Mouse (Mus musculus): ENCODE results near the gene Optn. TPM values are rescaled to one million over a fixed set of nuclear protein-coding genes. Genes with fewer than 3 reads are reported as not detected.

The Optn gene
- polyA plus RNA-seq, 1 experiment: 7.5 TPM

GRCm38 (mm10) chr2:5035241-5035640 is 28.6 kb downstream of the Optn start:
- TF ChIP-seq CTCF (IDR thresholded peaks at IDR 0.05; ENCODE audit: extremely low read depth, insufficient read depth, low read length): no peak
- TF ChIP-seq POLR2A (IDR thresholded peaks at IDR 0.05; ENCODE audit: extremely low read depth, insufficient read depth, low read length): no peak
- H3K4me3 ChIP-seq (ENCODE audit: insufficient read depth, low read length): no peak overlapping the region
- H3K27ac ChIP-seq (ENCODE audit: insufficient read depth, low read length): no peak overlapping the region
- H3K4me1 ChIP-seq (ENCODE audit: control insufficient read depth, insufficient read depth, low read length): peaks cover 3% of the 10 kb centered on the region

GRCm38 (mm10) chr2:5034801-5035200 is 29.1 kb downstream of the Optn start:
- no peak overlapping the region for H3K4me3 ChIP-seq (ENCODE audit: insufficient read depth, low read length)
- H3K4me1 ChIP-seq (ENCODE audit: control insufficient read depth, insufficient read depth, low read length): peaks cover 3% of the 10 kb centered on the region
- H3K27ac ChIP-seq (ENCODE audit: insufficient read depth, low read length): no peak overlapping the region
- TF ChIP-seq CTCF (IDR thresholded peaks at IDR 0.05; ENCODE audit: extremely low read depth, insufficient read depth, low read length) (no peak), POLR2A (IDR thresholded peaks at IDR 0.05; ENCODE audit: extremely low read depth, insufficient read depth, low read length) (no peak)

- Histone ChIP-seq H3K27ac (ENCODE audit: insufficient read depth, low read length) (no peak overlapping the region), H3K4me3 (ENCODE audit: insufficient read depth, low read length) (no peak overlapping the region), H3K4me1 (ENCODE audit: control insufficient read depth, insufficient read depth, low read length) (peaks cover 3% of the 10 kb centered on the region)
- TF ChIP-seq CTCF (IDR thresholded peaks at IDR 0.05; ENCODE audit: extremely low read depth, insufficient read depth, low read length) (no peak), POLR2A (IDR thresholded peaks at IDR 0.05; ENCODE audit: extremely low read depth, insufficient read depth, low read length) (no peak)
Observed at GRCm38 (mm10) chr2:5033546-5034420, 30.1 kb downstream of the Optn start.

GRCm38 (mm10) chr2:5032665-5033064 is 31.2 kb downstream of the Optn start:
- Histone ChIP-seq H3K4me3 (ENCODE audit: insufficient read depth, low read length) (no peak overlapping the region), H3K27ac (ENCODE audit: insufficient read depth, low read length) (no peak overlapping the region), H3K4me1 (ENCODE audit: control insufficient read depth, insufficient read depth, low read length) (peaks cover 3% of the 10 kb centered on the region; the same call in 1 of the 2 replicates)
- TF ChIP-seq POLR2A (IDR thresholded peaks at IDR 0.05; ENCODE audit: extremely low read depth, insufficient read depth, low read length) (no peak), CTCF (IDR thresholded peaks at IDR 0.05; ENCODE audit: extremely low read depth, insufficient read depth, low read length) (no peak)

GRCm38 (mm10) chr2:5031215-5031614 is 32.6 kb downstream of the Optn start:
- TF ChIP-seq CTCF (IDR thresholded peaks at IDR 0.05; ENCODE audit: extremely low read depth, insufficient read depth, low read length) (no peak), POLR2A (IDR thresholded peaks at IDR 0.05; ENCODE audit: extremely low read depth, insufficient read depth, low read length) (no peak)

GRCm38 (mm10) chr2:5029808-5030207 is 34.0 kb downstream of the Optn start:
- Histone ChIP-seq H3K4me3 (ENCODE audit: insufficient read depth, low read length) (no peak overlapping the region), H3K27ac (ENCODE audit: insufficient read depth, low read length) (no peak overlapping the region), H3K4me1 (ENCODE audit: control insufficient read depth, insufficient read depth, low read length) (peaks cover 2% of the 10 kb centered on the region; the same call in 1 of the 2 replicates)
- TF ChIP-seq CTCF (IDR thresholded peaks at IDR 0.05; ENCODE audit: extremely low read depth, insufficient read depth, low read length) (no peak), POLR2A (IDR thresholded peaks at IDR 0.05; ENCODE audit: extremely low read depth, insufficient read depth, low read length) (no peak)

More at GRCm38 (mm10) chr2:5031215-5031614, 32.6 kb downstream of the Optn start:
- Histone ChIP-seq H3K27ac (ENCODE audit: insufficient read depth, low read length) (no peak overlapping the region), H3K4me3 (ENCODE audit: insufficient read depth, low read length) (no peak overlapping the region), H3K4me1 (ENCODE audit: control insufficient read depth, insufficient read depth, low read length) (peaks cover 2% of the 10 kb centered on the region; the same call in 1 of the 2 replicates)

- Histone ChIP-seq H3K4me1 (ENCODE audit: control insufficient read depth, insufficient read depth, low read length) (no peaks in the 10 kb centered on the region), H3K27ac (ENCODE audit: insufficient read depth, low read length) (no peak overlapping the region), H3K4me3 (ENCODE audit: insufficient read depth, low read length) (no peak overlapping the region)
- no peak for TF ChIP-seq POLR2A (IDR thresholded peaks at IDR 0.05; ENCODE audit: extremely low read depth, insufficient read depth, low read length)
- TF ChIP-seq CTCF (IDR thresholded peaks at IDR 0.05; ENCODE audit: extremely low read depth, insufficient read depth, low read length): no peak
Observed at GRCm38 (mm10) chr2:5028047-5028446, 35.8 kb downstream of the Optn start.

GRCm38 (mm10) chr2:5027057-5027456 is 36.8 kb downstream of the Optn start:
- Histone ChIP-seq H3K4me1 (ENCODE audit: control insufficient read depth, insufficient read depth, low read length) (no peaks in the 10 kb centered on the region), H3K27ac (ENCODE audit: insufficient read depth, low read length) (no peak overlapping the region), H3K4me3 (ENCODE audit: insufficient read depth, low read length) (no peak overlapping the region)
- no peak for TF ChIP-seq POLR2A (IDR thresholded peaks at IDR 0.05; ENCODE audit: extremely low read depth, insufficient read depth, low read length)
- no peak for TF ChIP-seq CTCF (IDR thresholded peaks at IDR 0.05; ENCODE audit: extremely low read depth, insufficient read depth, low read length)

- H3K4me1 ChIP-seq (ENCODE audit: control insufficient read depth, insufficient read depth, low read length): no peaks in the 10 kb centered on the region; the same call in 1 of the 2 replicates
- H3K27ac ChIP-seq (ENCODE audit: insufficient read depth, low read length): no peak overlapping the region
- H3K4me3 ChIP-seq (ENCODE audit: insufficient read depth, low read length): no peak overlapping the region
- TF ChIP-seq POLR2A (IDR thresholded peaks at IDR 0.05; ENCODE audit: extremely low read depth, insufficient read depth, low read length): no peak
- TF ChIP-seq CTCF (IDR thresholded peaks at IDR 0.05; ENCODE audit: extremely low read depth, insufficient read depth, low read length): 0 out of 2 replicates have a peak, but pooled peaks have one; percentile 1
Observed at GRCm38 (mm10) chr2:5025162-5025733, 38.6 kb downstream of the Optn start.
